Mouse (Mus musculus) C2C12 (cell line): ENCODE results near the gene Psmd5.

Source experiments
- CTCF ChIP-seq: IDR thresholded peaks from one replicate; pipeline ENCODE4 v1.5.1; 2011; ENCODE audit not compliant: control insufficient read depth, insufficient read depth, insufficient read length
- MAX ChIP-seq: IDR thresholded peaks from one replicate; pipeline ENCODE4 v1.6.1; 2011; ENCODE audit warnings: mild to moderate bottlenecking, control low read depth
- MYOG ChIP-seq: IDR thresholded peaks from one replicate; pipeline ENCODE4 v1.6.1; 2011; ENCODE audit not compliant: control insufficient read depth, insufficient read length; ENCODE audit errors: extremely low read depth

- no peak for TF ChIP-seq CTCF
- no peak for TF ChIP-seq MYOG
- no peak for TF ChIP-seq MAX
Observed at GRCm38 (mm10) chr2:34874816-34875345, at the start of gene Psmd5.
